Mouse (Mus musculus): ENCODE data around the gene Gkn1.

Gene Gkn1

GRCm38 (mm10) chr6:87350829-87351228 lies at the start of gene Gkn1:
TSS of gene Gkn1 (minus strand) at chr6:87350942.
- no peak for DNase-seq

GRCm38 (mm10) chr6:87399886-87400566 lies 49.3 kb upstream of the Gkn1 start:
- no peak for DNase-seq

- DNase-seq, result peak; percentile 61 to 74
Observed at GRCm38 (mm10) chr6:87399137-87399536, 48.4 kb upstream of the Gkn1 start.

- DNase-seq, result no peak
Observed at GRCm38 (mm10) chr6:87394783-87395182, 44.0 kb upstream of the Gkn1 start.

GRCm38 (mm10) chr6:87393466-87394205 lies 42.9 kb upstream of the Gkn1 start:
- DNase-seq, result no peak

- no peak for DNase-seq
Observed at GRCm38 (mm10) chr6:87389455-87389989, 38.8 kb upstream of the Gkn1 start.

- DNase-seq, result no peak
Observed at GRCm38 (mm10) chr6:87388877-87389276, 38.1 kb upstream of the Gkn1 start, which contains the start of gene Gkn3. TSS of gene Gkn3 (minus strand) at chr6:87388935.

GRCm38 (mm10) chr6:87386681-87387080 lies 35.9 kb upstream of the Gkn1 start:
- DNase-seq, result no peak

- DNase-seq, result peak; percentile 38 to 67
Observed at GRCm38 (mm10) chr6:87386203-87386602, 35.5 kb upstream of the Gkn1 start.

GRCm38 (mm10) chr6:87384761-87385160 lies 34.0 kb upstream of the Gkn1 start:
- DNase-seq, result no peak

GRCm38 (mm10) chr6:87383926-87384691 lies 33.4 kb upstream of the Gkn1 start:
- no peak for DNase-seq

GRCm38 (mm10) chr6:87373057-87373456 lies 22.3 kb upstream of the Gkn1 start, which contains the start of gene Gkn2:
TSS of gene Gkn2 (plus strand) at chr6:87373357.
- no peak for DNase-seq

- DNase-seq, result no peak
Observed at GRCm38 (mm10) chr6:87369223-87369622, 18.5 kb upstream of the Gkn1 start.

GRCm38 (mm10) chr6:87354441-87354840 lies 3.7 kb upstream of the Gkn1 start:
- no peak for DNase-seq

- no peak for DNase-seq
Observed at GRCm38 (mm10) chr6:87335935-87336295, 14.8 kb downstream of the Gkn1 start.

- DNase-seq, result peak in 1 of 2 experiments; percentile 20
Observed at GRCm38 (mm10) chr6:87335091-87335934, 15.4 kb downstream of the Gkn1 start, which contains the start of gene Antxr1. TSS of gene Antxr1 (minus strand) at chr6:87335821.

- no peak for DNase-seq
Observed at GRCm38 (mm10) chr6:87334361-87335090, 16.2 kb downstream of the Gkn1 start.

GRCm38 (mm10) chr6:87332380-87332779 lies 18.4 kb downstream of the Gkn1 start:
- DNase-seq, result no peak

- no peak for DNase-seq
Observed at GRCm38 (mm10) chr6:87328265-87329173, 22.2 kb downstream of the Gkn1 start.

GRCm38 (mm10) chr6:87326932-87327331 lies 23.8 kb downstream of the Gkn1 start:
- no peak for DNase-seq

Data from cerebellum, adult 18-20 months (tissue).